Mouse (Mus musculus) brain, embryonic 14.5 days (tissue): ENCODE measurements around the gene Neto2.

Source experiments
- CTCF ChIP-seq: fragments of 200-500 bp; IDR thresholded peaks from 2 replicates; pipeline ENCODE4 v1.5.1; 2012; ENCODE audit warnings: inconsistent platforms, mild to moderate bottlenecking, moderate library complexity, borderline replicate concordance; ENCODE audit not compliant: insufficient read depth, insufficient read length; ENCODE audit errors: extremely low read depth
- POLR2A ChIP-seq: fragments of 200-500 bp; IDR thresholded peaks from 2 replicates; pipeline ENCODE4 v1.6.1; 2012; ENCODE audit warnings: mild to moderate bottlenecking, inconsistent platforms, borderline replicate concordance; ENCODE audit not compliant: poor library complexity, insufficient read depth, insufficient read length, severe bottlenecking; ENCODE audit errors: extremely low read depth

DNA sequence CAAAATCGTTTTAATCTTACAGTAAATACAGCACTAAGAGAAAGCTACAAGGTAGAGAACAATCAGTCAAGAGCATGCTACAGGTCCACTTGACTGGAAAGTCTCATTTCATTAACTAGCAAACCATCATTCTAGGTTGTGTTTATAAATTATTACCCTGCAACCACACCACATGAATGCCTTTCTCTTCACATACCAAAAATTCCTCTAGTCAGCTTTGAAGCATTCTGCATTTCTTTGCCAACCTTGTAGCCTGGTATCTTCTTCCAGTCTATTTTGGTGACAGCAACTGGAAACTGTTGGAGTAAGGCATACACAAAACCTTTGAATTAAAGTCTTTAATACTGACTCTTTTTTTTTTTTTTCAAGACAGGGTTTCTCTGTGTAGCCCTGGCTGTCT, 109.2 kb downstream of the Neto2 start:
- TF ChIP-seq POLR2A (no peak), CTCF (no peak)
